Mouse (Mus musculus): ENCODE measurements around the gene Cfap300. TPM values are rescaled to one million over a fixed set of nuclear protein-coding genes. Genes with fewer than 3 reads are reported as not detected.

Gene Cfap300
- polyA plus RNA-seq, 1 experiment = 0.84 TPM

- H3K27me3 ChIP-seq (ENCODE audit: control insufficient read depth, insufficient read depth, insufficient read length) = no peaks in the 10 kb centered on the region
- H3K4me2 ChIP-seq (ENCODE audit: low read depth) = no peak overlapping the region
- H3ac ChIP-seq (ENCODE audit: control insufficient read depth, insufficient read length) = no peak overlapping the region
- no peaks in the 10 kb centered on the region for H3K79me2 ChIP-seq (ENCODE audit: control insufficient read depth, insufficient read depth)
- H3K4me3 ChIP-seq = no peak overlapping the region
- no peaks in the 10 kb centered on the region for H3K36me3 ChIP-seq (ENCODE audit: control insufficient read depth, insufficient read depth)
- TF ChIP-seq MAX (IDR thresholded peaks at IDR 0.05; ENCODE audit: low read depth) (no peak), CEBPB (IDR thresholded peaks at IDR 0.05; ENCODE audit: insufficient read depth, poor library complexity, severe bottlenecking) (no peak), MYOG (IDR thresholded peaks at IDR 0.05; ENCODE audit: control insufficient read depth in 1 of 3, insufficient read depth in 1 of 3, insufficient read length in 2 of 3, low read depth in 2 of 3) (no peak), TCF3 (IDR thresholded peaks at IDR 0.05; ENCODE audit: insufficient read length, low read depth) (no peak), SRF (IDR thresholded peaks at IDR 0.05; ENCODE audit: control insufficient read depth, insufficient read length, low read depth) (no peak), E2F4 (IDR thresholded peaks at IDR 0.05; ENCODE audit: insufficient read depth) (no peak), USF1 (IDR thresholded peaks at IDR 0.05; ENCODE audit: low read depth) (no peak)
Measured at GRCm38 (mm10) chr9:8018609-8019008, 24.0 kb downstream of the Cfap300 start.

- no peak for TF ChIP-seq SRF (IDR thresholded peaks at IDR 0.05; ENCODE audit: control insufficient read depth, insufficient read length, low read depth)
- no peak for TF ChIP-seq TCF3 (IDR thresholded peaks at IDR 0.05; ENCODE audit: insufficient read length, low read depth)
- no peak for TF ChIP-seq MYOD1 (IDR thresholded peaks at IDR 0.05; ENCODE audit: control insufficient read depth in 1 of 3, insufficient read length in 2 of 3, low read depth in 2 of 3)
- no peak for TF ChIP-seq MAX (IDR thresholded peaks at IDR 0.05; ENCODE audit: low read depth)
- TF ChIP-seq E2F4 (IDR thresholded peaks at IDR 0.05; ENCODE audit: insufficient read depth) = no peak
- TF ChIP-seq REST (IDR thresholded peaks at IDR 0.05; ENCODE audit: insufficient read depth, insufficient read length) = no peak
- TF ChIP-seq TCF12 (IDR thresholded peaks at IDR 0.05; ENCODE audit: insufficient read depth, poor library complexity, severe bottlenecking) = no peak
- TF ChIP-seq POLR2AphosphoS2 (IDR thresholded peaks at IDR 0.05; ENCODE audit: insufficient read length, low read depth) = no peak
- no peak for TF ChIP-seq CEBPB (IDR thresholded peaks at IDR 0.05; ENCODE audit: insufficient read depth, poor library complexity, severe bottlenecking)
- no peak for TF ChIP-seq POLR2A (IDR thresholded peaks at IDR 0.05; ENCODE audit: insufficient read length, low read depth)
- Histone ChIP-seq H3K36me3 (ENCODE audit: control insufficient read depth, insufficient read depth) (no peaks in the 10 kb centered on the region), H3K4me2 (ENCODE audit: low read depth) (no peak overlapping the region), H3ac (ENCODE audit: control insufficient read depth, insufficient read length) (no peak overlapping the region), H3K4me3 (no peak overlapping the region), H3K27me3 (ENCODE audit: control insufficient read depth, insufficient read depth, insufficient read length) (no peaks in the 10 kb centered on the region), H3K79me2 (ENCODE audit: control insufficient read depth, insufficient read depth) (no peaks in the 10 kb centered on the region)
Measured at GRCm38 (mm10) chr9:8017253-8017913, 25.2 kb downstream of the Cfap300 start.

- H3K36me3 ChIP-seq (ENCODE audit: control insufficient read depth, insufficient read depth) = peaks cover 11% of the 10 kb centered on the region
- peak within 1 kb of the TSS; percentile 92 for H3K4me2 ChIP-seq (ENCODE audit: low read depth)
- peak within 1 kb of the TSS; percentile 69 for H3ac ChIP-seq (ENCODE audit: control insufficient read depth, insufficient read length)
- H3K79me2 ChIP-seq (ENCODE audit: control insufficient read depth, insufficient read depth) = peaks cover 36% of the 10 kb centered on the region
- H3K4me3 ChIP-seq = peak within 1 kb of the TSS; percentile 83
- H3K27me3 ChIP-seq (ENCODE audit: control insufficient read depth, insufficient read depth, insufficient read length) = no peaks in the 10 kb centered on the region
- no peak for TF ChIP-seq TCF3 (IDR thresholded peaks at IDR 0.05; ENCODE audit: insufficient read length, low read depth)
- TF ChIP-seq REST (IDR thresholded peaks at IDR 0.05; ENCODE audit: insufficient read depth, insufficient read length) = no peak
- TF ChIP-seq TCF12 (IDR thresholded peaks at IDR 0.05; ENCODE audit: insufficient read depth, poor library complexity, severe bottlenecking) = no peak
- no peak for TF ChIP-seq MAX (IDR thresholded peaks at IDR 0.05; ENCODE audit: low read depth)
- peak; percentile 12 for TF ChIP-seq POLR2AphosphoS2 (IDR thresholded peaks at IDR 0.05; ENCODE audit: insufficient read length, low read depth)
- TF ChIP-seq USF1 (IDR thresholded peaks at IDR 0.05; ENCODE audit: low read depth) = peak; percentile 54
- peak in 1 of 3 experiments; percentile 43 for TF ChIP-seq MYOG (IDR thresholded peaks at IDR 0.05; ENCODE audit: control insufficient read depth in 1 of 3, insufficient read depth in 1 of 3, insufficient read length in 2 of 3, low read depth in 2 of 3)
- TF ChIP-seq POLR2A (IDR thresholded peaks at IDR 0.05; ENCODE audit: insufficient read length, low read depth) = peak; percentile 59
- TF ChIP-seq MYOD1 (IDR thresholded peaks at IDR 0.05; ENCODE audit: control insufficient read depth in 1 of 3, insufficient read length in 2 of 3, low read depth in 2 of 3) = peak in 1 of 3 experiments; percentile 20
- TF ChIP-seq E2F4 (IDR thresholded peaks at IDR 0.05; ENCODE audit: insufficient read depth) = no peak
- TF ChIP-seq CEBPB (IDR thresholded peaks at IDR 0.05; ENCODE audit: insufficient read depth, poor library complexity, severe bottlenecking) = no peak
- TF ChIP-seq SRF (IDR thresholded peaks at IDR 0.05; ENCODE audit: control insufficient read depth, insufficient read length, low read depth) = no peak
Measured at GRCm38 (mm10) chr9:8004370-8004991, 38.1 kb downstream of the Cfap300 start, which contains the start of gene Yap1. Gene Yap1, minus strand, starts transcription at chr9:8004596.

GRCm38 (mm10) chr9:8003301-8004271 is 39.0 kb downstream of the Cfap300 start:
- TF ChIP-seq POLR2A (IDR thresholded peaks at IDR 0.05; ENCODE audit: insufficient read length, low read depth) = peak; percentile 31
- TF ChIP-seq POLR2AphosphoS2 (IDR thresholded peaks at IDR 0.05; ENCODE audit: insufficient read length, low read depth) = no peak
- Histone ChIP-seq H3K4me3 (peak overlapping the region; percentile 83), H3K27me3 (ENCODE audit: control insufficient read depth, insufficient read depth, insufficient read length) (no peaks in the 10 kb centered on the region), H3K36me3 (ENCODE audit: control insufficient read depth, insufficient read depth) (peaks cover 18% of the 10 kb centered on the region), H3K79me2 (ENCODE audit: control insufficient read depth, insufficient read depth) (peaks cover 42% of the 10 kb centered on the region), H3ac (ENCODE audit: control insufficient read depth, insufficient read length) (peak overlapping the region; percentile 69), H3K4me2 (ENCODE audit: low read depth) (peak overlapping the region; percentile 92)

All from myocyte (in vitro differentiated cells).